Mouse (Mus musculus) granulocyte monocyte progenitor cell, adult 5-6 weeks (primary cell): ENCODE results near the gene Ifit3b. TPM values are rescaled to one million over a fixed set of nuclear protein-coding genes. Genes with fewer than 3 reads are reported as not detected.
"Not testable (repeated sequence)": the region's sequence is repeated elsewhere in the genome, so short reads cannot be mapped to it uniquely, and the experiment has no call there.

Experiments used
- ATAC-seq: replicated peaks from 2 replicates; pipeline ENCODE4 v1.8.0; 2016; ENCODE audit warnings: mild to moderate bottlenecking, moderate TSS enrichment, inconsistent platforms; ENCODE audit not compliant: poor library complexity, severe bottlenecking
- total RNA-seq, 2 experiments: library from RNA; stranded (forward) in 1 of 2; stranded (reverse) in 1 of 2; fragments of 200-712, 200-1000 nt in 1 of 2; fragments of >200 nt in 1 of 2; fragmentation: Nextera tagmentation in 1 of 2; gene quantifications; 2 replicates each; pipeline ENCODE4 v1.2.3; 2014 to 2017

The Ifit3b gene
- not detected in 2 replicates for total RNA-seq (2014; fragmentation: Nextera tagmentation)
- not detected in 2 replicates for total RNA-seq (2017)

- ATAC-seq, result peak; percentile 86
Measured at GRCm38 (mm10) chr19:34607237-34608051, at the start of gene Ifit3b. Ifit3b (plus strand) TSS chr19:34607970.

DNA sequence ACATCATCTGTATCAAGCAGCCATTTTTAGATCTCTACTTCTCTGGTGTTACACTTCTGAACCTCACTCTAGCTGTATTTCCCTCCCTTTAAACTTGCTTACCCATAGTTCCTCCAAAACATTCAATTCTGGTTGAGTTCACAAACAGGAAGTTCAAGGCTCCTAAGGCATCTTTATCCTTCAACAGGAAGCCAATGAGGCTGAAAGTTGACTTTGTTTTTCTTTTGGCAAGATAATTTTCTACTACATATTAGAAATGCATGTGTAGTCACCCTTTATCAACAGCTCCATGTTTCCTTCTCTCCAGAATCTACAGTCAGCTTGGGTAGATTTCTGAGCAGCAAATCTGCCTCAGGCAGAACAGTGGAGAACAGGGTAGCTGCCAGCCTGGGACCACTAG, 45.2 kb upstream of the Ifit3b start:
- no peak for ATAC-seq

DNA sequence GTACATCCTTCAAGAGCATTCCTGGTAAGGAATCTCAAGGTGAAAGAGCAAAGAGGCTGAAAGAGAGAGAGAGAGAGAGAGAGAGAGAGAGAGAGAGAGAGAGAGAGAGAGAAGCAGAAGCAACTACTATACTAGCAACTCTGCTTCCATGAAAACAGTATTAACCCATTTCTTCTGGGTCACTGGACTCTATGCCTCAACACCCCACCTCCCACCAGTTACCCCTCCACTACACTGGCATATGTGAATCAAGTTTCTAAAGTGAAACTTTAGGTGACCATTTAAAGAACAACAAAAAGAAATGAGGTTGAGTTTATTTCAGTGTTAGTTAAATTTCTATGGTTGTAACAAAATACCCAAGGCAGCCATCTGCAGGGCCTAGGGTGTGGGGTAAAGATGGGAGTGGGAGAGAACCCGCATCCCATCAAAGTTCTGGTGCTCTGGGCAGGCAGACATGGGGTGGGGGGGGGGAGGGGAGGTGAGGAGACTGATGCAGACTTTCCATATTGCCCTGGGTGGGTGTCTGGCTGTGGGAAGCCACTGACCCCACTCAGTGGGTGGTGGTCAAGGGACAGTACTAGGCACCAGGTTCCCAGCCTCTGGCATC, 41.5 kb upstream of the Ifit3b start:
- no peak for ATAC-seq

DNA sequence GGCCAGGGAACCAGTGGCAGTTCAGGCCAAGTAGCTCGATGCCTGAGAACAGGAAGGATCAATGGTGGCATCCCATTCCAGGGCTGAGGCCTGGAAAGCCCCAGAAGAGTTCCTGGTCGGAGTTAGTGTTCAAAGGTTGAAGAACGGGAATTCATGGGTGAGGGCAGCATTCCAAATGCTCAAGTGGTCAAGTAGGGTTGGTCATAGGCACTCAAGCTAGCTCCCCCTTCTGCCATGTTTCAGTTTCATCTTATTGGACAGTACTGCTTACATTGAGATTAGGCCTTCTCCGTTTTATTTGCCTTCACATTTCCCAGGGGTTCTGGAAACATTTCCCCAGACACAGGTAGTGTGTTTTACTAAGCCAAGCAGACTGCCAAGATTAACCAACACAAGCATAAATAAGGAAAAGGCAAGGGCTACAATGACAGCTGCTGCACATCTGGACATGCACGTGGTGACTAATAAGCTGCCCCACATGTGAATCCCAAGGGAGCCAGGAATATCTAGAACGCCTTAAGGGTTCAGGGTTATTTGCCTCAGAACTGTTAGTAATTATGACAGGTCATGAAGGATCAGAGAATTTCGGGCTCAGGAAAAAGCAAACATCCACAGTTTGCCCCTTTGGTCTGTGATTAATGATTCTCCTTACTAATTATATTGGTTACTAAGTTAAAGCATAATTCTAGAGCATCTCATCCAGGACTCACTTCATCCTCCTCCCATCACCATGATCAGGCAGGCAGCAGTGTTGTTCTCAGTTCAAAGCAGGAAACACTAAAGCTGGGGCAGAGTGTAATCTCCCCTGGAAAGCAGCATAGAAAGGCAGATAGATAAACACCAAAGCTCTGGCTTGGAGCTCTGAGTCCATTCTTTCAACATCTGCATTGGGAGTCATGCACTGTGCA, 38.5 kb upstream of the Ifit3b start:
- ATAC-seq, result no peak

DNA sequence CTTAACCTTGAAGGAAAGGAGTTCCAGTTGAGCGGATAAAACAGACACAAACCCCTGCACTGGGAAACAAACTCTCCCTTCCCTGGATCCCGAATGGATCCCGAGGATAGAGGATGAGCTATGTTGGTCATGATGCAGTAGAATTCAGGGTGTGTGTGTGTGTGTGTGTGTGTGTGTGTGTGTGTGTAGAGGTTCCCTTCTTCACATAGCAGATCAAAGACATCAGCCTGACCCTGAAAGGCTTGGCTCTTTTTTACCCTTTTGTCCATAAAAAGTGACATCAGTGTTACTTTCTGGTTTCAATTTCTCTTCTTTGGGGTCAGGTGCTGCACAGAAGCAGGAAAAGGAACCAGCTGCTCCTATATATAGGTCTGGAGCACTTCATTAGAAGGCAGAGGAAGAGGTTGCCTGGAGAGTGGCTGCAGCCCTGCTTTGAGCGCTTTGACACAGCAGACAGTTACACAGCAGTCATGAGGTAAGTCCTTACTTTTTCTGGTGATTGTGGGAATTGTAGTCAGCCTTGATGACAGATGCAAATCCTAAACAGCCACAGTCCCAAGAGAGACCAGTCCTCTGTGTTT, 37.8 kb upstream of the Ifit3b start:
- ATAC-seq, result no peak

GRCm38 (mm10) chr19:34571080-34571479, 36.7 kb upstream of the Ifit3b start:
- ATAC-seq, result no peak

GRCm38 (mm10) chr19:34573650-34574049, 34.1 kb upstream of the Ifit3b start:
- no peak for ATAC-seq

DNA sequence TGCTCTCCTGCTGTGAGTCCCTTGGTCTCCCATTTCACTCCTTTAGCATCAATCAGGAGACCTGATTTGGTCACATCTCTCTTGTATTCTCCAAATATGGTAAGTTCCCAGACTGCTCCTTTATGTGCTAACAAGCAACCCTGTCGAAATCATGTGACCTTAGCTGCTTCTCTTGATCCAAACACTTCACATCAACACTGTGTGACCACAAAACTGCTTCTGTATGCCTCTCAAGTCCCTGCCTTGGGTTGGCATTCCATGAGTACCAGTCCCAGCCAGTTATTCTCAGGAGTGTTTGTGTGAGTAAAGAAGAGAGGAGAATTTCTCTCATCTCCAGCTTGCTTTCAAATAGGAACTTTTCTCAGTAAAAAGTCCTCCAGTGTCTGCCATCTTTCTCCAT, 30.6 kb upstream of the Ifit3b start:
- ATAC-seq, result no peak

DNA sequence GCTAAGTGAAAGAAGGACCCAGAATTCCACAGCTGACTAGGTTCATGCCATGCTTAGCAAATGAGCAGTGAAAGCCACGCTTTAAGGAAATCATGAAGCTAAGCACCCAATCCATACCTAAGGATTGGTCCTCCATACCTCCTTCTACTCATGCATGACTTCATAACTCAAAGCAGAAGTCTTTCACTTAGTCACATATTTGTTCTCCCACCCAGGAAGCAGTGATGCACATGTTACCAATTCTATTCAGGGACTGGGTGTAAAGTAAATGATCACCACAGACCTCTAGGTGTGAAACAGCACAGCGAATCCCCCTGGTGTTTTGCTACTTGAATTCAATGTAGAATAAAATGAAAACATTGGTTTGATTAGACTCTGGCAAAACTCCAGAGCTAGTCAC, 25.1 kb upstream of the Ifit3b start:
- ATAC-seq, result peak; percentile 12; the same call in 1 of the 2 replicates

DNA sequence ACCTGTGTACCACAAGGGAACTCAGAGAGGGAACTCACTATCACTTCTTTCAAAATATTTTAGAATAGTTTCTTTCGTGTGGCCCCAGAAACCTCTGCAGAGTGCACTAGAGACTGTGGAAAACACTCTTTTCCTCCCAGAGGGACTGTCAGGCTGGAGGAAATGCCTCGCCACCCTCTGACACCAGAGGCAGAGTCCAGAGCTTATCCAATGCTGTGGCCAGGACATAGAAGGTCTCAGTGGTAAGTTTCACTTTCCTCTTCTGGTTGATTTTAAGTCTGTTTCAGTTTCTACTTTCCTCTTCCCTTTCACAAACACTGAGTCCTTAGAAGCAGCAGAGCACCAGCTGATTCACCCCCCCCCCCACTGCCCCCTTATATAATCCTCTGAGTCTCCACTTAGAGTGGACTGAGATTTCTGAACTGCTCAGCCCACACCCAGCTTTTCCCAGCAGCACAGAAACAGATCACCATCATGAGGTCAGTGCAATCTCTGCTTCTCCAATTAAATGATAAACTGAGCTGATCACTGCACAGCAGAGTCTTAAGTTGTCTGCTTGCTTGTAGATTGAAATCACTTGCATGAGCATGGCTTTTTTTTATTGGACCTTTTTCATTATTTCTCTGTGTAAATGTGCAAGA, 24.5 kb upstream of the Ifit3b start, which contains the start of gene Ifit3:
TSS of gene Ifit3 (plus strand) at position 406 of the 641 bp plus-strand sequence.
- peak; percentile 82 for ATAC-seq

DNA sequence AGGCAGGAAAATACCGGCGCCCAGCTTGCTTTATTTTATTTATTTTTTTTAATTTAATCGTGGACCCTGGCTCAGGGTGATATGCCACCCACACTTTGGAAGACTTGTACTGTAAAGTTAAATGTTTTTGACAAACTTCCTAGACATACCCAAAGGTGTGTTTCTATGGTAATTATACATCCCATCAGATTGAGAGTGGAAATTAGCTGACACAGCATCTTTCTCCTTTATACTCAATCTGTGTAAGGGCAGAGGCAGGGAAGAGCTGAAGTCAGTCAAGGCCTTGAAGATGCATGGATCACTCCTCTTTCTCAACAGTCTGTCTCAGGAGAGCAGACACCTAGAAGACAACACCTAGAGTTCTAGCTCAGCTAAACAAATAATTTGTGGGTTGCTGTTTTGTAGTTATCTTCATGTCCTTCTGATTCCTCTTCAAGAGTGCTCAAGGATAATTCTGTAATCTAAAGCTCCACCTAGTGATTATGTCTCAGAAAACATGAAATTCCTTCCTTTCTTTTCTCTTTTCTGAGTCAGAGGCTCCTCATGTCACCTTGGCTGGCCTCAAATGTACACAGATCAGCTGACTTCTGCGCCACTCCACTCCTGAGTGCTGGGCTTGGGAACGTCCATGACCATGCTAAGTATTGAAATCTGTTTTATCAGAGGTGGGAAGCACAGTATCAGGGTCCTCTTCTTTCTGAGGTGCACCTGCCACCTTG, 21.9 kb upstream of the Ifit3b start:
- not testable (repeated sequence) for ATAC-seq

DNA sequence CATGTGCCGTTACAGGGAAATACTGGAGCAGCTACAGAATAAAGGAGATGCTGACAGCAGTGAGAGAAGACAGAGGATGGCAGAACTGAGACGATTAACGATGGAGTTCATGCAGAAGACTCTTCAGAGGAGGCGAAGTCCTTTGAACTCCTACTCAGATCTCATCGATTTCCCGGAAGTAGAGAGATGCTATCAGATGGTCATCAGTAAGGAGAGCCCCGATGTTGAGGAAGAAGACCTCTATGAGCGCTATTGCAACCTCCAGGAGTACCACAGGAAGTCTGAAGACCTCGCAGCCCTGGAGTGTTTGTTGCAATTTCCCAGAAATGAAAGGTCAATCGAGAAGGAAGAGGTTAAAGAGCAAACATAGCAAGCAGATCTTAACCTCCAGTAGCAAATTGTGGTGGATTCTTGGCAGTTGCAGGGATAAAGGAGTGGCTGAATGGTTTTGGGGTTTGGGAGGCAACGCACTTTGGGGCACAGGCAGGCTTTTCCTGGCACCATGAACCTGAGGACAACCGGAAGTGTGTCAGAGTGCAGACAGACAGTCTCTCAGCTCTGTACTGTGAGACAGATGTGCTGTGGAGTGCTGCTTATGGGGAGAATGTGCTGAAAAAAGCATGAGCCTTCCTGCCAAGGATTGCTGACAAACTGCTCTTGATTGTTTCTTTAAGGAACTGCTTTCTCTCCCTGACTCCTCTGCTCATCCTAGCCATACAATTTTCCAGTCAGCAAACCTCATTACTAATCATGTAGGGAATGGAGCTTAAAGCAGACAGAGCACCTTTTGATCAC, 19.7 kb upstream of the Ifit3b start:
- not testable (repeated sequence) for ATAC-seq

- no peak for ATAC-seq
Measured at GRCm38 (mm10) chr19:34588959-34589358, 18.8 kb upstream of the Ifit3b start.

GRCm38 (mm10) chr19:34593456-34593855, 14.3 kb upstream of the Ifit3b start:
- no peak for ATAC-seq

DNA sequence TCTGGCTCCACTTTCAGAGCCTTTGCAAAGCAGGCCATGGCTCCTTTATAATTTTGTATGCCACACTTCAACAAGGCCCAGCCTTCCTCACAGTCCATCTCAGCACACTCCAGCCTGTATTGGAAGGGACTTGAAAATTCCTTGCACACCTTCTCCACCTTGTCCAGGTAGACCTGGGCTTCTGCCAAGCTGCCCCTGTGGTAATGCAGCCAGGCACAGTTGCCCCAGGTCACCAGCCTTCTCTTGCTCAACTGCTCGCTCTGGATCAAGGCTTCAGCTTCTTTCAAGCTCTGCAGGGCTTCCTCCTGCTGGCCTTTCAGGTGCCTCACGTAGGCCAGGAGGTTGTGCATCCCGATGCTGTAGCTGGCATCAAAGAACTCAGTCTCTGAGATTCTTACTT, 13.2 kb upstream of the Ifit3b start:
- ATAC-seq, result not testable (repeated sequence)

GRCm38 (mm10) chr19:34596811-34597210, 11.0 kb upstream of the Ifit3b start:
- ATAC-seq, result peak; percentile 36; the same call in 1 of the 2 replicates

DNA sequence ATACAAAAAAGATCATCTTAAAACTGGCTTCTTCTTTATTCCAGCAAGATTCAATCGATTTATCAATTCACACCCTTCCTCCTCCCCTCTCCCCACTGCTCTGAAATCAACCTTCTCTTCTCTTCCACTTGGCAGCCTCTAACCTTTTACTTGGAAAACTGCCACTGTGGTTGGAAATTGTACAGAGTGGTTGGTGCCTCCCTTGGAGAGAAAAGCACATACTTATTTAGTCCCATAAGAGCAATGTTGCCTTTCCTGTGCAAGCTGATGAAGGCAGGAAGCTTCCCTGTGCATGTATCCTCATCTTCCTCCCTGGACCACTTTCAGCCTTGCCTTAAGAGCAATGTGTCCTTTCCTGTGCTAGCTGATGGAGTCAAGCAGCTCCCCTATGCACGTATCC, 9.4 kb upstream of the Ifit3b start:
- ATAC-seq, result no peak

DNA sequence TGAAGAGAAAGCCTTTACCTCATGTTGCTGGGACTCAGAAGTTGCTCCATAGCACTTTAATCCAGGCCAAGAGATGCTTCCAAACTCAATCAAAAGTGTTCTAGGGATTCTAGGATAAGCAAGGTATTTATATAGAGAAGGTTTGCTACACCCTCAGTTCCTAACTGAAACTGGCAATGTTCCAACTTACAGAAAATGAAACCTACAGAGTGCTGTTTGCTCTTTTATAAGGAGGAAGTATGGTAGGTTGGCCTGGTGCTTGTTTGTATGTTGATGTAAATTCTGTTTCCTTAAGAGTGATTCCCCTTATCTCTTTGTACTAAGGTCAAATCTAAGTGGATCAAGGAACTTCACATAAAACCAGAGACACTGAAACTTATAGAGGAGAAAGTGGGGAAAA, 8.5 kb upstream of the Ifit3b start:
- ATAC-seq, result peak; percentile 70
